Mouse (Mus musculus) B cell, adult (primary cell): Measurements from ENCODE around the gene Clpp. TPM values are rescaled to one million over a fixed set of nuclear protein-coding genes. Genes with fewer than 3 reads are reported as not detected.

Experiments used
- total RNA-seq: library from RNA; stranded (reverse); gene quantifications from 4 replicates; pipeline ENCODE4 v1.2.4, GENCODE M21; 2023; ENCODE audit not compliant: inconsistent age

Gene Clpp
- total RNA-seq: 28.2 to 36.9 TPM (median 32.1 TPM) in 4 replicates

GRCm38 (mm10) chr17:56990115-56990746, at the start of gene Clpp:
Clpp (plus strand) TSS chr17:56990305.

GRCm38 (mm10) chr17:56982013-56982412, 8.1 kb upstream of the Clpp start, which contains the start of gene Acer1:
Acer1 (minus strand) TSS chr17:56982126.

DNA sequence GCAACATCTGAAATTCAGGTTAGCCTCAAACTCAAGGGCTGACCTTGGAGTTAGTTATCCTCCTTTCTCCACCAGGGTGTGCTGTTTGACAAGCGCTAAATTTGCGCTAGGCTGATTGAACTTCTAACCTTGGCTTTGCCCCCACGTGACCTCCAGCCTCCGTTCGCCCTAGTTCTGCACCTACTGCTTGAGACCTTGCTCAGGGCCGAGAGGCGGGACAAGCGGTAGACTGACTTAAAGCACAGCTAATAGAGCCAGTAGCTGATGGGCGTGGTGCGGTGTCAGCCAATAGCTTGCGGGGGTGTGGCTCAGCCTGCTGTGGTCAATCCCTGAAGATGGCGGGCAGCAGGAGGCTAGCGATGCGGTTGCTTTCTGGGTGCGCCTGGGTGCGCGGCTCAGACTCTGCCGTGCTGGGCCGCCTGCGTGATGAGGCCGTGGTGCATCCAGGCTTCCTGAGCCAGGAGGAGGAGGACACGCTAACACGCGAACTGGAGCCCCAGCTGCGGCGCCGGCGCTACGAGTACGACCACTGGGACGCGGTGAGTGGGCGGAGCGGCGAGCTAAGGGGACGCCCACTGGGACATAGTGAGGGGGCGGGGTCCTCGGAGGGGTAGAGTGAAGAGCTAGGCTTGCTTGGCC, 7.0 kb downstream of the Clpp start, which contains the start of gene Alkbh7:
Gene Alkbh7 (plus strand): TSS at position 311 of the 639 bp plus-strand sequence.

DNA sequence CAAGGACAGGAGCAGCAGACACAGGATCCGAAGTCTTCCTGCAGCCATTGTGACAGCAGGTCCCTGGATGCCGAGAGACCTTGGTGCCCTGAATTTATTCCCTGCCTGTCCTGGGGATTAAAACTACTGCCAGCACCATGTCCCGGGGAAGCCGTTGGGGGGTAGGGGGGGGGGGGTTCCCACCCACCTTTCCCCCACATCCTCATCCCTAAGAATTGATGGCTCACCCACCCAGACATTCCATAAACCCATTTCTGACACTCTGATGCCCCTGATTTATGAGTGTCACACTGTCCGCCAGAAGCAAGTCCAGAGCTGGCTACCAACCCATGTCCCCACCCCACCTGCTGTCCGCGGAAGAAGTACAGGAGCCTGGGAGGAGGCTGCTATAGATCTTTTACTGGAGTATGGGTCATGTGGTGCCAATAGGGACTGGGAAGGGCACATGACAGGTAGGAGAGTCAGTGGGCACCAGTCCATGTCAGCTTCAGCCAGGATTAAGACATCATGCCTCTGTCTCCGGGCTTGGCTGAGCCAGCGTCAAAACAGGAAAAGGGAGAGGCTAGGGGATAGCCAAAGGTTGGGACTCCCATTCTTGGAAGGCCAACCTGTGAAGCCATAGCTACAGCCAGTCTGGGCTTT, 10.0 kb downstream of the Clpp start, which contains the start of gene Pspn:
Gene Pspn (minus strand): TSS at position 51 of the 642 bp plus-strand sequence.

GRCm38 (mm10) chr17:57011236-57012141, 21.4 kb downstream of the Clpp start, which contains the start of the genes Gtf2f1 and Gm17949:
Gtf2f1 (minus strand) TSS chr17:57011288.
Gm17949 (plus strand) TSS chr17:57011469.

GRCm38 (mm10) chr17:57030931-57031660, 41.0 kb downstream of the Clpp start, which contains the start of gene Khsrp:
Khsrp (minus strand) TSS chr17:57031522.

GRCm38 (mm10) chr17:57041554-57041953, 51.4 kb downstream of the Clpp start, which contains the start of gene Slc25a41:
Slc25a41 (minus strand) TSS chr17:57041654.

Other genes starting within 250 kb of the Clpp start
- not detected in 4 replicates for gene Nrtn, start 232.8 kb upstream of the Clpp start, total RNA-seq
- gene Dus3l, start 225.5 kb upstream of the Clpp start, total RNA-seq: 76.9 to 84.0 TPM (median 81.5 TPM) in 4 replicates
- gene Prr22, start 220.1 kb upstream of the Clpp start, total RNA-seq: 0.35 to 1.5 TPM (median 1.3 TPM) in 4 replicates
- gene Rfx2, start 159.3 kb upstream of the Clpp start, total RNA-seq: 11.4 to 13.3 TPM (median 11.9 TPM) in 4 replicates
- not detected in 4 replicates for gene Acsbg2, start 115.9 kb upstream of the Clpp start, total RNA-seq
- gene 1700061G19Rik, start 114.8 kb upstream of the Clpp start, total RNA-seq: not detected in 4 replicates
- 35.8 to 37.4 TPM (median 36.8 TPM) in 4 replicates for gene Mllt1, start 54.9 kb upstream of the Clpp start, total RNA-seq
- not detected in 4 replicates for gene Acer1, start 8.2 kb upstream of the Clpp start, total RNA-seq
- gene Alkbh7, start 7.0 kb downstream of the Clpp start, total RNA-seq: 11.9 to 19.9 TPM (median 17.6 TPM) in 4 replicates
- 1.7 to 2.1 TPM in 2 of 4 replicates, not detected in the others for gene Pspn, start 9.7 kb downstream of the Clpp start, total RNA-seq
- 62.0 to 67.8 TPM (median 67.0 TPM) in 4 replicates for gene Gtf2f1, start 21.0 kb downstream of the Clpp start, total RNA-seq
- 0.48 TPM in 1 of 4 replicates, not detected in the others for gene Gm17949, start 21.2 kb downstream of the Clpp start, total RNA-seq
- gene Khsrp, start 41.2 kb downstream of the Clpp start, total RNA-seq: 135 to 137 TPM (median 137 TPM) in 4 replicates
- gene Slc25a41, start 51.3 kb downstream of the Clpp start, total RNA-seq: not detected in 4 replicates
- 12.1 to 17.9 TPM (median 15.4 TPM) in 4 replicates for gene Crb3, start 68.8 kb downstream of the Clpp start, total RNA-seq
- 15.2 to 25.1 TPM (median 18.8 TPM) in 4 replicates for gene Slc25a23, start 69.6 kb downstream of the Clpp start, total RNA-seq
- gene Dennd1c, start 88.2 kb downstream of the Clpp start, total RNA-seq: 148 to 162 TPM (median 151 TPM) in 4 replicates
- 0.22 to 0.36 TPM (median 0.24 TPM) in 3 of 4 replicates, not detected in the other for gene Tubb4a, start 97.5 kb downstream of the Clpp start, total RNA-seq
- gene Tnfsf9, start 115.0 kb downstream of the Clpp start, total RNA-seq: 0.93 to 1.2 TPM in 2 of 4 replicates, not detected in the others
- not detected in 4 replicates for gene Cd70, start 159.5 kb downstream of the Clpp start, total RNA-seq
- gene Tnfsf14, start 203.9 kb downstream of the Clpp start, total RNA-seq: 0.36 TPM in 1 of 4 replicates, not detected in the others
- gene C3, start 237.8 kb downstream of the Clpp start, total RNA-seq: 1.1 to 5.8 TPM (median 4.2 TPM) in 4 replicates